Mouse (Mus musculus) forebrain, postnatal 0 days (tissue): ENCODE results near the gene Prdm2. TPM values are rescaled to one million over a fixed set of nuclear protein-coding genes. Genes with fewer than 3 reads are reported as not detected.
A peak's percentile ranks its signal among the peaks of the same experiment; 100 is the strongest.

Experiments
- ATAC-seq: fragments of 200-750 bp; cut with Nextera tagmentation; 2 replicates; pipeline ENCODE4 v1.8.0; 2017; ENCODE audit warnings: mild to moderate bottlenecking, moderate library complexity
- DNase-seq: peaks from one replicate; pipeline ENCODE4 v3.0.0-alpha.2; 2015
- H3K27ac ChIP-seq: fragments of 300-500 bp; sonication (generic); 2 replicates; pipeline ENCODE4 v1.5.1; 2014; ENCODE audit warnings: low read depth, mild to moderate bottlenecking, antibody characterized with exemption, low read length, moderate library complexity, mixed read lengths
- H3K27me3 ChIP-seq: fragments of 300-500 bp; sonication (generic); 2 replicates; pipeline ENCODE4 v1.6.1; 2014; ENCODE audit warnings: mild to moderate bottlenecking, low read length, mixed read lengths; ENCODE audit not compliant: insufficient read depth
- H3K36me3 ChIP-seq: fragments of 300-500 bp; sonication (generic); 2 replicates; pipeline ENCODE4 v1.6.1; 2014; ENCODE audit warnings: mild to moderate bottlenecking, moderate library complexity; ENCODE audit not compliant: insufficient read depth
- H3K4me1 ChIP-seq: fragments of 300-500 bp; sonication (generic); 2 replicates; pipeline ENCODE4 v1.6.1; 2014; ENCODE audit warnings: antibody characterized with exemption; ENCODE audit not compliant: insufficient read depth
- H3K4me2 ChIP-seq: fragments of 300-500 bp; sonication (generic); 2 replicates; pipeline ENCODE4 v1.6.1; 2014; ENCODE audit warnings: low read depth, mild to moderate bottlenecking, moderate library complexity
- H3K4me3 ChIP-seq: fragments of 300-500 bp; sonication (generic); 2 replicates; pipeline ENCODE4 v1.5.1; 2014; ENCODE audit warnings: low read depth, low read length, mixed read lengths
- H3K9ac ChIP-seq: fragments of 300-500 bp; sonication (generic); 2 replicates; pipeline ENCODE4 v1.6.1; 2014; ENCODE audit warnings: mild to moderate bottlenecking
- H3K9me3 ChIP-seq: fragments of 300-500 bp; sonication (generic); 2 replicates; pipeline ENCODE4 v1.6.1; 2016; ENCODE audit warnings: low read length
- CTCF ChIP-seq: sonication (generic); IDR thresholded peaks from 2 replicates; pipeline ENCODE4 v1.5.1; 2016; ENCODE audit warnings: antibody characterized with exemption, control low read depth, low read depth
- WGBS: fragments of 180-500 bp; shearing (Covaris S2); extraction: QIAGEN DNeasy Blood & Tissue Kit; methylation state at CpG from one replicate; pipeline ENCODE4 v1.1.7; 2014; 5-methylcytosine and 5-hydroxymethylcytosine counted together
- polyA plus RNA-seq: library from polyadenylated mRNA; unstranded; fragments of >200 nt; fragmentation: Nextera tagmentation; extraction: Ambion mirVana; gene quantifications from 2 replicates; pipeline ENCODE4 v1.2.1, GENCODE M21; 2015
- total RNA-seq: library from RNA; depleted of rRNA; stranded (reverse); fragments of >200 nt; gene quantifications from 2 replicates; pipeline ENCODE4 v1.2.3, GENCODE M21; 2014

The Prdm2 gene
- total and polyA plus RNA-seq, 2 experiments from 2014 or later, result 12.1 to 23.7 TPM

DNA sequence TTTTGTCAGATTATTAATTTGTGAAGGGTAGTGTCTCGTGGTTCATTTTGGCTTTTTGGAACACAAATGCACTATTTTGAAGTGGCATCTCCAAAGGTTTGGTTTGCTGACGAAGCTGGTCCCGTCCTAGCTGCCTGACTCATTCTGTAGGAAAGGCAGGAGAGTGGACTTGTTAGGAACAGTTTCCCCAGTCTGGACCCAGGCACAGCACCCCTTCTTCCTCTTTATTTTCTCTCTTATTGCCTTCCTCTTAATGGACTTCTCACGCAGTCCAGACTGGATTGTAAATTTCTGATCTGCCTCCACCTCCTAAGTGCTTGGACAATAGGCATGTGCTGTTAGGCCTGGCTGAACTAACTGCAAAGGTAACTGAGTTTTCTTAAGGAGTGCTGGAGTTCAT, 57.8 kb downstream of the Prdm2 start:
- peaks cover 7% of the 10 kb centered on the region for H3K4me1 ChIP-seq
- 0 out of 2 replicates have a peak, but pooled peaks cover 3% of the 10 kb centered on the region for H3K36me3 ChIP-seq
- ATAC-seq, result no peak
- no peak overlapping the region for H3K27ac ChIP-seq
- no peak overlapping the region for H3K4me2 ChIP-seq
- H3K9ac ChIP-seq, result no peak overlapping the region
- H3K9me3 ChIP-seq, result no peaks in the 10 kb centered on the region
- DNase-seq, result no peak
- no peaks in the 10 kb centered on the region for H3K27me3 ChIP-seq
- H3K4me3 ChIP-seq, result no peak overlapping the region
- 81% methylated on average over 4 of the region's 4 CpGs for WGBS
- no peak for TF ChIP-seq CTCF

GRCm38 (mm10) chr4:143154571-143154970, 58.2 kb downstream of the Prdm2 start:
- Histone ChIP-seq H3K9me3 (no peaks in the 10 kb centered on the region), H3K4me1 (peaks cover 4% of the 10 kb centered on the region), H3K4me2 (no peak overlapping the region), H3K4me3 (no peak overlapping the region), H3K27ac (no peak overlapping the region), H3K36me3 (0 out of 2 replicates have a peak, but pooled peaks cover 3% of the 10 kb centered on the region), H3K9ac (no peak overlapping the region), H3K27me3 (no peaks in the 10 kb centered on the region)
- ATAC-seq, result no peak
- no peak for TF ChIP-seq CTCF
- WGBS, result 73% methylated on average over 6 of the region's 6 CpGs
- DNase-seq, result no peak

- no peaks in the 10 kb centered on the region for H3K9me3 ChIP-seq
- no peak for ATAC-seq
- H3K9ac ChIP-seq, result no peak overlapping the region
- WGBS, result 97% methylated on average over 5 of the region's 5 CpGs
- H3K27me3 ChIP-seq, result no peaks in the 10 kb centered on the region
- no peak overlapping the region for H3K4me3 ChIP-seq
- TF ChIP-seq CTCF, result no peak
- no peaks in the 10 kb centered on the region for H3K36me3 ChIP-seq
- no peak overlapping the region for H3K4me2 ChIP-seq
- no peak overlapping the region for H3K27ac ChIP-seq
- no peaks in the 10 kb centered on the region for H3K4me1 ChIP-seq
- no peak for DNase-seq
These were observed 60.2 kb downstream of the Prdm2 start for GRCm38 (mm10) chr4:143152634-143153033.

DNA sequence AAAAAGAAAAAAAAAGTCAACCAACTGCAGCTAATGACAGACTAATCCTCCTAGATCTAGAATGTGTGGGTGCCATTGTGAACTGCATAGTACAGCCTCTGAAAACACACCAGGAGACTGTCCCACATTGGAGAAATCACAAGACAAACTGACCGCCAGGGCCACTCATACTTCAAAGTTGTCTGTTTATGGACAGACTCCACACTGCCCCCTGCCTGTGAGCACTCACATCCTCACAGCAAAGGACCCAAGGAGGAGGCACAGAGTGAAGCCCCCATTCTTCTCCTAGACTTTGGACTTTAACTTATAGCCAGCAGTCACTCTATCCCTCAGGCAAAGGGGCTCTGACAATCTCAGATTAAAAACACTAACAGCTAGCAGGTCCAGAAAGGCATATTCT, 61.5 kb downstream of the Prdm2 start:
- no peak for DNase-seq

DNA sequence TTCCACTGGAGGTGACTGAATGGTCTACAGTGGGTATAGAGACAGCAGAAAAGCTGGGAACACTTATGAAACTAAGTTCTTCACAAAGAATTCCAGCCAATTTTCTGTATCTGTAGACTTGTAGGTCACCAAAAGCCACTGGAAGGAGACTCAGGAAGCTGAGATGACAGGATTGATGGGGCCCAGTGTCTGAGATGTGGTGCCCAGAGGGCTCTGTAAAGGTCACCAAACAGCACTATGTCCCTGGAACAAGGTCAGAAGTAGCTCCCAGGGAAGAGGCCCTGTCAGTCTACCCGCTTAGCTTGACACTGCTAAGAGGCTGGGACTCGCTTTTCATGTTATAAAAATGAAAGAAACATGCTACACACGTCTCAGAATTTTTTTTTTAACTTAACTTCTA, 65.1 kb downstream of the Prdm2 start:
- Histone ChIP-seq H3K4me1 (no peaks in the 10 kb centered on the region), H3K9me3 (no peaks in the 10 kb centered on the region), H3K27ac (no peak overlapping the region), H3K4me3 (no peak overlapping the region), H3K27me3 (no peaks in the 10 kb centered on the region), H3K9ac (no peak overlapping the region), H3K4me2 (no peak overlapping the region), H3K36me3 (no peaks in the 10 kb centered on the region)
- DNase-seq (no peak), ATAC-seq (no peak)
- TF ChIP-seq CTCF, result no peak
- 94% methylated on average over 3 of the region's 3 CpGs for WGBS

More for the DNA sequence above, 61.5 kb downstream of the Prdm2 start:
- Histone ChIP-seq H3K36me3 (no peaks in the 10 kb centered on the region), H3K27ac (no peak overlapping the region), H3K4me1 (no peaks in the 10 kb centered on the region), H3K9ac (no peak overlapping the region), H3K4me2 (no peak overlapping the region), H3K27me3 (no peaks in the 10 kb centered on the region), H3K4me3 (no peak overlapping the region), H3K9me3 (no peaks in the 10 kb centered on the region)
- TF ChIP-seq CTCF, result peak; percentile 50
- no peak for ATAC-seq
- WGBS, result 77% methylated on average over 1 of the region's 1 CpGs

GRCm38 (mm10) chr4:143143615-143144014, 69.2 kb downstream of the Prdm2 start:
- Histone ChIP-seq H3K27ac (no peak overlapping the region), H3K9ac (no peak overlapping the region), H3K36me3 (peaks cover 21% of the 10 kb centered on the region), H3K27me3 (no peaks in the 10 kb centered on the region), H3K4me3 (no peak overlapping the region), H3K4me1 (no peaks in the 10 kb centered on the region), H3K4me2 (no peak overlapping the region), H3K9me3 (no peaks in the 10 kb centered on the region)
- ATAC-seq (no peak), DNase-seq (no peak)
- WGBS, result 41% methylated on average over 7 of the region's 7 CpGs
- no peak for TF ChIP-seq CTCF

DNA sequence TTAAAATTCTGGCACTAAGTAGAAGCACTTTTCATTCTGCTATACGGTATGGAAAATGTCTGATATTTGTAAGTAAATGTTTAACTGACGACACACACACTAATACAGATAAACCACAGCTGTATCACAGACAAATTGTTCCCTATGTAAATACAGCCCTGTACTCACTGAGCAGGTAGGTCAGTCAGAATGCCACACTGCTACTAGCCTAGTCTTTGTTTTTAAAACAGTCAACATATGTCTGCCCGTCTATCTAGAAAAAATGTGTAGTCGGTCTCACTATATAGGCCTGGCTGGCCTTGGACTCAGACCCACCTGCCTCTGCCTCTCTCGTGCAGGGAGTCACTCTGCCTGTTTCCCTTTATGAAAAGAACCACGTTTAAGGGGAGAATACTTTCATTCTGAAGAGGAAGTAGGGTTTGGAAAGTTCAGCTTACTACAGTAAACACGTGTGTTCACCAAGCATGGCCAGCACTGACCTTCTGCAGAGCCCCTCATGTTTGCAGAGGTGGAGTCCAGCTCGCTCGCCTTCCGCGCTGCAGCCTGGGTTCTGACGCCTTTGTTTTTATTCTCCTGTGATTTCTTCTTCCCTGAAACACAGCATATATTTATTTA, 71.0 kb downstream of the Prdm2 start:
- Histone ChIP-seq H3K36me3 (peaks cover 21% of the 10 kb centered on the region), H3K27me3 (no peaks in the 10 kb centered on the region), H3K4me2 (no peak overlapping the region), H3K9ac (no peak overlapping the region), H3K4me1 (no peaks in the 10 kb centered on the region), H3K4me3 (no peak overlapping the region), H3K27ac (no peak overlapping the region), H3K9me3 (no peaks in the 10 kb centered on the region)
- TF ChIP-seq CTCF, result no peak
- WGBS, result 83% methylated on average over 12 of the region's 12 CpGs
- DNase-seq, result no peak
- no peak for ATAC-seq
